Mouse (Mus musculus) ES-Bruce4 (cell line): ENCODE measurements around the gene Lag3. TPM values are rescaled to one million over a fixed set of nuclear protein-coding genes. Genes with fewer than 3 reads are reported as not detected.

Experiments used
- H3K27ac ChIP-seq: 2 replicates; pipeline ENCODE4 v1.5.1; 2012; ENCODE audit warnings: low read length, inconsistent platforms; ENCODE audit not compliant: insufficient read depth
- H3K27me3 ChIP-seq: 2 replicates; pipeline ENCODE4 v1.6.1; 2012; ENCODE audit warnings: mild to moderate bottlenecking, low read length, inconsistent platforms; ENCODE audit not compliant: control insufficient read depth, poor library complexity, insufficient read depth, severe bottlenecking
- H3K36me3 ChIP-seq: 2 replicates; pipeline ENCODE4 v1.6.1; 2012; ENCODE audit warnings: inconsistent platforms, mild to moderate bottlenecking, low read length, moderate library complexity; ENCODE audit not compliant: control insufficient read depth, poor library complexity, insufficient read depth, severe bottlenecking
- H3K4me1 ChIP-seq: one replicate; pipeline ENCODE4 v1.8.1; 2011; ENCODE audit warnings: low read length; ENCODE audit not compliant: control insufficient read depth, insufficient read depth
- H3K4me3 ChIP-seq: 2 replicates; pipeline ENCODE4 v1.5.1; 2011; ENCODE audit warnings: low read depth, mild to moderate bottlenecking, low read length
- H3K9ac ChIP-seq: 2 replicates; pipeline ENCODE4 v1.6.1; 2012; ENCODE audit warnings: low read depth, mild to moderate bottlenecking, inconsistent platforms; ENCODE audit not compliant: poor library complexity, severe bottlenecking
- H3K9me3 ChIP-seq: replicated peaks from 2 replicates; pipeline ENCODE4 v1.6.1; 2012; ENCODE audit warnings: mild to moderate bottlenecking, low read length, inconsistent platforms; ENCODE audit not compliant: control insufficient read depth, poor library complexity, insufficient read depth, severe bottlenecking
- CTCF ChIP-seq: IDR thresholded peaks from one replicate; pipeline ENCODE4 v1.8.1; 2011; ENCODE audit warnings: low read depth, low read length
- EP300 ChIP-seq: IDR thresholded peaks from 2 replicates; pipeline ENCODE4 v1.6.1; 2011; ENCODE audit warnings: low read depth, low read length; ENCODE audit not compliant: insufficient read depth
- POLR2A ChIP-seq: IDR thresholded peaks from one replicate; pipeline ENCODE4 v1.8.1; 2011; ENCODE audit warnings: low read length; ENCODE audit not compliant: insufficient read depth
- polyA plus RNA-seq: library from polyadenylated mRNA; stranded (reverse); fragments of >200 nt; gene quantifications from 2 replicates; pipeline ENCODE4 v1.2.4, GENCODE M21; 2011; ENCODE audit warnings: low read depth; ENCODE audit not compliant: missing spikeins, insufficient read depth, insufficient read length

The Lag3 gene
- polyA plus RNA-seq, 1 experiment, result 5.9 TPM

DNA sequence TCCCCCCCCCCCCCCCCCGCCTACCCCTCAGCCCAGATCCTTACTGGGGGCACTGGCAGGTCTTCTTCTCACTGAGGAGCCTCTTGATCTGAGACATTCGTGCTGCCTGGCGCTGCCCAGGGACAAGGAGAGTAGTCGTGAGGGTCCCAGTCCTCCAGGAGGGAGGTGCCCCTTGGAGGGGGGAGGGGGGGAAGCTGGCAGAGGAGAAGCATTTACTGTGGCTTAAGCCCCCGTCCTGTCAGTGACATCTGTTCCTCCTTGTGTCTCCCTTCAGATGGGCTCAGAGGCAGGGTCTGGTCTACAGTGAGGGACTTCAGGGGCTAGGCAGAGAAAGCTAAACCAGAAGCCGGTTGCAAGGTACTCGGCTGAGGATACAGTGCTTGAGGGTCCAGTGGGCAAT, 44.9 kb downstream of the Lag3 start:
- H3K4me1 ChIP-seq, result peaks cover 6% of the 10 kb centered on the region
- no peak overlapping the region for H3K27ac ChIP-seq
- H3K36me3 ChIP-seq, result no peaks in the 10 kb centered on the region
- no peaks in the 10 kb centered on the region for H3K27me3 ChIP-seq
- no peak overlapping the region for H3K9ac ChIP-seq
- H3K4me3 ChIP-seq, result no peak overlapping the region
- H3K9me3 ChIP-seq, result no peaks in the 10 kb centered on the region
- no peak for TF ChIP-seq POLR2A
- no peak for TF ChIP-seq CTCF
- TF ChIP-seq EP300, result no peak

- Histone ChIP-seq H3K9ac (no peak overlapping the region), H3K27ac (no peak overlapping the region), H3K4me1 (peaks cover 10% of the 10 kb centered on the region), H3K36me3 (no peaks in the 10 kb centered on the region), H3K9me3 (no peaks in the 10 kb centered on the region), H3K27me3 (no peaks in the 10 kb centered on the region), H3K4me3 (no peak overlapping the region)
- TF ChIP-seq EP300, result no peak
- no peak for TF ChIP-seq POLR2A
- TF ChIP-seq CTCF, result no peak
Measured at GRCm38 (mm10) chr6:124865766-124866362, 45.6 kb downstream of the Lag3 start.

- Histone ChIP-seq H3K4me3 (peak within 1 kb of the TSS; percentile 57), H3K4me1 (peaks cover 13% of the 10 kb centered on the region), H3K27me3 (no peaks in the 10 kb centered on the region), H3K36me3 (no peaks in the 10 kb centered on the region), H3K9ac (peak within 1 kb of the TSS; percentile 78), H3K9me3 (no peaks in the 10 kb centered on the region), H3K27ac (no peak within 1 kb of the TSS)
- TF ChIP-seq EP300, result no peak
- TF ChIP-seq CTCF, result no peak
- no peak for TF ChIP-seq POLR2A
Measured at GRCm38 (mm10) chr6:124863658-124864298, 47.7 kb downstream of the Lag3 start, which contains the start of gene Gpr162. Gpr162 (minus strand) TSS chr6:124863983.

DNA sequence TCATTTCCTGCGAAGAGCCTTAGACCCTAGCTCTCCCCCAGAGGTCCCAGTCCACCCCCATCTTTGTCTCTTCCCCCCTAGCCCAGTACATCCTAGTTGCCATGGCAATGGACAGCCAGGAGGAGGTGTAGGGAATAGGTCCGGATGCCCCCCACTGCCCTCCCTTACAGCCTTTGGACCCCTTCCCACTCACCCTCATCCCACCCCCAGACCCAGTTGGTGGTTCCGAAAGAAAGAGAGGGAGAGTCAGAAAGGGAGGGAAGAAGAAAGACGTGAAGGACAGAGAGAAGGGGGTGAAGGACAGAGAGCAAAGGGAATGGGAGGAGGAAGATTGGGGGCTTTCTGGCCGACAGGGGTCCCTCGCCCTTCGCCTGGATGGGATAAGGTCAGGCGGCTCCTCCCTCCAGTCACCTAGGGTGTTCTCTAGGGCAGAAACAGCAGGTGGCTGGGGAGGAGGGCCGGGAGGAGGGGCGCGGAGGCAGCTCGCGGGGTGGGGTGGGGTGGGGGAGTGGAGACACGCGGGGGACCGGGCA, 48.3 kb downstream of the Lag3 start:
- Histone ChIP-seq H3K27me3 (no peaks in the 10 kb centered on the region), H3K36me3 (no peaks in the 10 kb centered on the region), H3K4me1 (peaks cover 13% of the 10 kb centered on the region), H3K9me3 (no peaks in the 10 kb centered on the region), H3K9ac (peak overlapping the region; percentile 78), H3K27ac (no peak overlapping the region), H3K4me3 (peak overlapping the region; percentile 57)
- TF ChIP-seq CTCF (peak; percentile 30), POLR2A (no peak), EP300 (no peak)

DNA sequence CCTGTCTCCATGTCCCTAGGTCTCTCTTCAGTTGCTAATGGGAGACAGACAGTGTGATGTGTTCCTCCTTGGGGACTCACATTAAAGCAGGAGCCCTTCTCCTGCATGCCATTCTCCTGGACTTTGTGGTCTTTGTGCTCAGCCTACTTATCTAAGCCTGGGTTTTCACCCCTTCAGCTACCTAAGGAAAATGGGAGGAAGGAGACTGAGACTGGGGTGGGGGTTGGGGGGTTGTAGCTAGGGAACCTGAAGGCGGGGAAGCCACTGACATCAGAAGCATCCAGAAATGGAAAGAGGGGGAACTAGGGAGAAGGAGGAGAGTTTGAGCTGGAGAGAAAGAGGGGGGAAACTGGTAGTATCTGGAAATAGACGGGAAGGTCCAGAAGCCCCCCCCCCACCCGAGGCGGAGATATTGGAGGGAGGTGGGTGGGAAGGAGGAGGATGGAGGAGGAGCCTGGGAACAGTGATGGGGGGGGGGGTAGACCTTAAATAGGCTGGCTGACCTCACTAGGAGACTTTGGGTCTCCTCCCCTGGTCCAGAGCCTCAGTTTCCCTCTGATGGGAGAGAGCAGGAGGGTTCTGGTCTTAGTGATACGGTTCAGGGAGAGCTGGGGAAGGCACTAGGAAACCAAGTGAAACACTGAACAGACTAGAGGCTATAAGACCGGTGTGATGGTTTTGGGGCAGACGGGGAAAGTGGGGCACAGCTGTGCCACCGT, 48.9 kb downstream of the Lag3 start:
- H3K9me3 ChIP-seq, result no peaks in the 10 kb centered on the region
- peaks cover 13% of the 10 kb centered on the region for H3K4me1 ChIP-seq
- TF ChIP-seq EP300 (no peak), POLR2A (no peak), CTCF (no peak)
- H3K4me3 ChIP-seq, result no peak overlapping the region
- no peak overlapping the region for H3K9ac ChIP-seq
- no peak overlapping the region for H3K27ac ChIP-seq
- H3K27me3 ChIP-seq, result no peaks in the 10 kb centered on the region
- H3K36me3 ChIP-seq, result no peaks in the 10 kb centered on the region

GRCm38 (mm10) chr6:124861802-124862201, 49.7 kb downstream of the Lag3 start:
- no peak overlapping the region for H3K27ac ChIP-seq
- no peak overlapping the region for H3K4me3 ChIP-seq
- no peak overlapping the region for H3K9ac ChIP-seq
- no peaks in the 10 kb centered on the region for H3K9me3 ChIP-seq
- TF ChIP-seq EP300, result no peak
- no peak for TF ChIP-seq POLR2A
- TF ChIP-seq CTCF, result no peak
- peaks cover 13% of the 10 kb centered on the region for H3K4me1 ChIP-seq
- H3K27me3 ChIP-seq, result no peaks in the 10 kb centered on the region
- no peaks in the 10 kb centered on the region for H3K36me3 ChIP-seq
